In genomic region chr9:95279590-95280344, GRCm38 (mm10) we compare ENCODE assay signal across 9 mouse cellular contexts.
DNase-seq lines count a peak whose midpoint lies in the region; ATAC-seq and TF ChIP-seq lines count a peak whose summit lies in the region.
"Had no signal": no experiment of that assay in that cellular context is flagged by ENCODE, and none has a peak within 500 bp of the region (broad histone marks: within the 10 kb centered on the region; RNA-seq: fewer than 3 reads in every experiment).

No protein-coding gene starts in this region.

- no peaks in the 10 kb centered on the region for H3K36me3 ChIP-seq in embryonic facial prominence, embryonic 12.5 days
- H3K36me3 ChIP-seq in liver, embryonic 14.5 days (replicated peaks; ENCODE audit: control insufficient read depth, insufficient read depth, low read depth): no peaks in the 10 kb centered on the region
- H3K36me3 ChIP-seq: limb, embryonic 12.5 days had no signal

- WGBS in embryonic facial prominence, embryonic 12.5 days: 62% methylated on average over 10 of the region's 10 CpGs
- WGBS in liver, embryonic 14.5 days (ENCODE audit: insufficient replicate concordance): 20% methylated on average over 10 of the region's 10 CpGs

- no peak overlapping the region for H3K4me3 ChIP-seq in embryonic facial prominence, embryonic 12.5 days
- no peak overlapping the region for H3K4me3 ChIP-seq in liver, embryonic 14.5 days (ENCODE audit: insufficient read depth in 1 of 2, low read depth in 2 of 2, low read length in 2 of 2)
- H3K4me3 ChIP-seq: limb, embryonic 12.5 days had no signal

- ATAC-seq in embryonic facial prominence, embryonic 12.5 days (ENCODE audit: insufficient number of reproducible peaks, insufficient read depth, low FRiP score, low TSS enrichment): no peak
- ATAC-seq in liver, embryonic 14.5 days (ENCODE audit: insufficient read depth): peak; percentile 85

- no peak overlapping the region for H3K4me2 ChIP-seq in embryonic facial prominence, embryonic 12.5 days (replicated peaks)
- no peak overlapping the region; the same call in 1 of the 2 replicates for H3K4me2 ChIP-seq in liver, embryonic 14.5 days (ENCODE audit: low read depth)
- H3K4me2 ChIP-seq: limb, embryonic 12.5 days had no signal

- no peaks in the 10 kb centered on the region for H3K27me3 ChIP-seq in embryonic facial prominence, embryonic 12.5 days
- no peaks in the 10 kb centered on the region for H3K27me3 ChIP-seq in liver, embryonic 14.5 days (ENCODE audit: control insufficient read depth, insufficient read depth, low read length)
- H3K27me3 ChIP-seq: limb, embryonic 12.5 days had no signal

- no peaks in the 10 kb centered on the region for H3K9me3 ChIP-seq in embryonic facial prominence, embryonic 12.5 days
- H3K9me3 ChIP-seq in liver, embryonic 14.5 days (ENCODE audit: control insufficient read depth, low read length): no peaks in the 10 kb centered on the region
- H3K9me3 ChIP-seq: limb, embryonic 12.5 days had no signal

- DNase-seq in right cerebral cortex, adult 18-20 months: peak; percentile 16
- no peak for DNase-seq in right cerebral cortex, postnatal 36 days (ENCODE audit: low spot score in 2 of 2)
- DNase-seq in heart, postnatal 36 days: peak; percentile 49
- peak in 1 of 3 experiments; percentile 17 for DNase-seq in liver, embryonic 14.5 days (ENCODE audit: low read depth in 3 of 3, low spot score in 3 of 3)
- DNase-seq in thymus, postnatal 14 days: peak; percentile 72
- no peak for DNase-seq in cerebellum, adult 11-12 months
- no peak for DNase-seq in urinary bladder, adult 18-20 months (ENCODE audit: low spot score in 2 of 2)

- no peak for TF ChIP-seq CTCF in liver, embryonic 14.5 days (IDR thresholded peaks at IDR 0.05; ENCODE audit: low read depth)

- intact Hi-C loops in heart, postnatal 36 days (cut with DNase I): no loop called here

- H3K27ac ChIP-seq in embryonic facial prominence, embryonic 12.5 days: peak overlapping the region; percentile 41
- no peak overlapping the region for H3K27ac ChIP-seq in liver, embryonic 14.5 days
- H3K27ac ChIP-seq: limb, embryonic 12.5 days had no signal

- no peak overlapping the region for H3K9ac ChIP-seq in embryonic facial prominence, embryonic 12.5 days
- no peak overlapping the region for H3K9ac ChIP-seq in liver, embryonic 14.5 days (replicated peaks)
- H3K9ac ChIP-seq: limb, embryonic 12.5 days had no signal

- TF ChIP-seq EP300 in liver, embryonic 14.5 days (IDR thresholded peaks at IDR 0.05; ENCODE audit: low read depth): no peak

- H3K4me1 ChIP-seq in embryonic facial prominence, embryonic 12.5 days: no peaks in the 10 kb centered on the region
- H3K4me1 ChIP-seq in liver, embryonic 14.5 days (replicated peaks; ENCODE audit: control insufficient read depth in 2 of 2, insufficient read depth in 2 of 2, low read length in 1 of 2): peaks cover 0 to 20% of the 10 kb centered on the region in 2 experiments; a peak in 3 of 4 replicates

Comparison
In these comparisons a context has a peak if more than half of its experiments do, and no peak if none do; other contexts are left out.
1. DNase-seq: peak in right cerebral cortex, adult 18-20 months (single experiment), heart, postnatal 36 days (2 of 2) and thymus, postnatal 14 days (single experiment); none in right cerebral cortex, postnatal 36 days (0 of 2), cerebellum, adult 11-12 months (single experiment) and urinary bladder, adult 18-20 months (0 of 2).